Mouse (Mus musculus) heart, embryonic 11.5 days (tissue): ENCODE data around the gene Ccdc78. TPM values are rescaled to one million over a fixed set of nuclear protein-coding genes. Genes with fewer than 3 reads are reported as not detected.
A peak's percentile ranks its signal among the peaks of the same experiment; 100 is the strongest.
"Not testable (repeated sequence)": the region's sequence is repeated elsewhere in the genome, so short reads cannot be mapped to it uniquely, and the experiment has no call there.

Experiments used
- ATAC-seq: fragments of 200-750 bp; cut with Nextera tagmentation; replicated peaks from 2 replicates; pipeline ENCODE4 v1.8.0; 2017; ENCODE audit warnings: moderate library complexity; ENCODE audit not compliant: insufficient number of reproducible peaks, low FRiP score, low TSS enrichment
- H3K27ac ChIP-seq: fragments of 300-500 bp; sonication (generic); 2 replicates; pipeline ENCODE4 v1.5.1; 2014; ENCODE audit warnings: mild to moderate bottlenecking, low read depth, low read length
- H3K27me3 ChIP-seq: fragments of 300-500 bp; sonication (generic); 2 replicates; pipeline ENCODE4 v1.6.1; 2014; ENCODE audit warnings: mild to moderate bottlenecking, low read length, mixed read lengths; ENCODE audit not compliant: control insufficient read depth, insufficient read depth
- H3K36me3 ChIP-seq: fragments of 300-500 bp; sonication (generic); 2 replicates; pipeline ENCODE4 v1.6.1; 2014; ENCODE audit warnings: mild to moderate bottlenecking, low read length, moderate library complexity, mixed read lengths; ENCODE audit not compliant: control insufficient read depth, insufficient read depth
- H3K4me1 ChIP-seq: fragments of 300-500 bp; sonication (generic); 2 replicates; pipeline ENCODE4 v1.6.1; 2014; ENCODE audit warnings: low read length; ENCODE audit not compliant: control insufficient read depth, insufficient read depth
- H3K4me2 ChIP-seq: fragments of 300-500 bp; sonication (generic); 2 replicates; pipeline ENCODE4 v1.6.1; 2014; ENCODE audit warnings: mild to moderate bottlenecking, moderate library complexity
- H3K4me3 ChIP-seq: fragments of 300-500 bp; sonication (generic); 2 replicates; pipeline ENCODE4 v1.5.1; 2014; ENCODE audit warnings: low read depth, low read length
- H3K9ac ChIP-seq: fragments of 300-500 bp; sonication (generic); 2 replicates; pipeline ENCODE4 v1.6.1; 2014; ENCODE audit warnings: mild to moderate bottlenecking, low read depth, low read length, moderate library complexity
- H3K9me3 ChIP-seq: fragments of 300-500 bp; sonication (generic); replicated peaks from 2 replicates; pipeline ENCODE4 v1.6.1; 2016; ENCODE audit warnings: low read length; ENCODE audit not compliant: control insufficient read depth
- WGBS: fragments of 180-500 bp; shearing (Covaris S2); extraction: QIAGEN DNeasy Blood & Tissue Kit; methylation state at CpG from one replicate; pipeline ENCODE4 v1.1.7; 2014; ENCODE audit not compliant: insufficient replicate concordance; 5-methylcytosine and 5-hydroxymethylcytosine counted together
- polyA plus RNA-seq: library from polyadenylated mRNA; unstranded; fragments of >200 nt; fragmentation: Nextera tagmentation; extraction: Ambion mirVana; gene quantifications from 2 replicates; pipeline ENCODE4 v1.2.1, GENCODE M21; 2014

Ccdc78 gene
- polyA plus RNA-seq, 1 experiment from 2014 or later = 0.13 TPM

DNA sequence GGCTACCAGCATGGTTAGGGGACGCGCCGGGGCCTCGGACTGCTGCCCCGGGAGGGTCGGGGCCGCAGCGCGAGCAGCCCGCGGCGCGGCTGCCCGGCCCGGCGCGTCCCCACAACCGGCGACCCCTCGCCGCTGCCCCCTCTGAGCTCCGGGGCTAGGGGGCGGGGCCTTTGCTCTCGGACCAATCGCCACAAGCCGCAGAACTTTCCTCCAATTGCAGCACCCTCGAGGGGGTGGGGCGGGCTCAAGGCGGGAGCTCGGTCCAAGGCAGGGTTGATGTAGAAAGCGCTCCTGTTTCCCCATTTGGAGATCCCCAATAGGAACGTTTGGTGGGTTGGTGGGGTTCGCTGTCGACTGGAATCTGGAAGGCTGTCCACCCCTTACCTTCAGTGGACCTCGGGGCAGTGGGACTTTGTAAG, 10.6 kb downstream of the Ccdc78 start, which contains the start of gene Metrn:
Gene Metrn, minus strand, starts transcription at position 186 of the 419 bp plus-strand sequence.
- no peaks in the 10 kb centered on the region for H3K27me3 ChIP-seq
- H3K4me1 ChIP-seq = peaks cover 23% of the 10 kb centered on the region
- H3K9ac ChIP-seq = peak within 1 kb of the TSS; percentile 68
- ATAC-seq = peak; percentile 67
- no peaks in the 10 kb centered on the region for H3K9me3 ChIP-seq
- peak within 1 kb of the TSS; percentile 55 for H3K4me3 ChIP-seq
- H3K27ac ChIP-seq = no peak within 1 kb of the TSS
- 0% methylated on average over 34 of the region's 35 CpGs for WGBS
- H3K4me2 ChIP-seq = peak within 1 kb of the TSS; percentile 99
- H3K36me3 ChIP-seq = no peaks in the 10 kb centered on the region

GRCm38 (mm10) chr17:25801029-25801428, 14.6 kb downstream of the Ccdc78 start:
- no peak overlapping the region for H3K4me2 ChIP-seq
- H3K9ac ChIP-seq = no peak overlapping the region
- H3K9me3 ChIP-seq = no peaks in the 10 kb centered on the region
- 7% methylated on average over 6 of the region's 6 CpGs for WGBS
- no peaks in the 10 kb centered on the region; the same call in 1 of the 2 replicates for H3K27me3 ChIP-seq
- H3K27ac ChIP-seq = no peak overlapping the region
- H3K4me3 ChIP-seq = no peak overlapping the region
- H3K4me1 ChIP-seq = peaks cover 8% of the 10 kb centered on the region
- no peak for ATAC-seq
- no peaks in the 10 kb centered on the region for H3K36me3 ChIP-seq

- Histone ChIP-seq H3K27me3 (peaks cover 5% of the 10 kb centered on the region), H3K27ac (no peak overlapping the region; the same call in 1 of the 2 replicates), H3K4me3 (no peak overlapping the region), H3K4me1 (peaks cover 4% of the 10 kb centered on the region), H3K9ac (no peak overlapping the region), H3K36me3 (no peaks in the 10 kb centered on the region), H3K9me3 (no peaks in the 10 kb centered on the region), H3K4me2 (peak overlapping the region; percentile 25)
- peak; percentile 73 for ATAC-seq
- WGBS = 6% methylated on average over 10 of the region's 10 CpGs
Observed at GRCm38 (mm10) chr17:25802825-25803517, 16.6 kb downstream of the Ccdc78 start.

GRCm38 (mm10) chr17:25806507-25806906, 20.1 kb downstream of the Ccdc78 start:
- H3K4me1 ChIP-seq = peaks cover 13% of the 10 kb centered on the region
- H3K4me3 ChIP-seq = no peak overlapping the region
- no peak overlapping the region for H3K27ac ChIP-seq
- H3K36me3 ChIP-seq = no peaks in the 10 kb centered on the region
- peaks cover 40% of the 10 kb centered on the region for H3K27me3 ChIP-seq
- no peak for ATAC-seq
- WGBS = 83% methylated on average over 4 of the region's 4 CpGs
- no peaks in the 10 kb centered on the region for H3K9me3 ChIP-seq
- H3K9ac ChIP-seq = no peak overlapping the region
- no peak overlapping the region for H3K4me2 ChIP-seq

- Histone ChIP-seq H3K27me3 (peaks cover 50% of the 10 kb centered on the region), H3K4me1 (peaks cover 13% of the 10 kb centered on the region)
- H3K4me2 ChIP-seq, H3K27ac ChIP-seq, H3K9ac ChIP-seq, H3K9me3 ChIP-seq, H3K36me3 ChIP-seq, ATAC-seq, H3K4me3 ChIP-seq: not testable (repeated sequence)
- WGBS = 25% methylated on average over 2 of the region's 2 CpGs
Observed at GRCm38 (mm10) chr17:25807452-25807851, 21.1 kb downstream of the Ccdc78 start.

GRCm38 (mm10) chr17:25808028-25808427, 21.6 kb downstream of the Ccdc78 start:
- Histone ChIP-seq H3K4me3 (peak overlapping the region; percentile 69; the same call in 1 of the 2 replicates), H3K27me3 (peaks cover 56% of the 10 kb centered on the region), H3K36me3 (no peaks in the 10 kb centered on the region), H3K9me3 (no peaks in the 10 kb centered on the region), H3K9ac (no peak overlapping the region), H3K4me2 (peak overlapping the region; percentile 98; the same call in 1 of the 2 replicates), H3K4me1 (peaks cover 13% of the 10 kb centered on the region), H3K27ac (no peak overlapping the region)
- ATAC-seq = no peak
- 33% methylated on average over 5 of the region's 5 CpGs for WGBS

- under 1% methylated on average over 84 of the region's 100 CpGs for WGBS
- Histone ChIP-seq H3K27me3 (peaks cover 59% of the 10 kb centered on the region), H3K4me3 (peak within 1 kb of the TSS; percentile 69)
Observed at GRCm38 (mm10) chr17:25808789-25809605, 22.6 kb downstream of the Ccdc78 start, which contains the start of gene Fbxl16. Gene Fbxl16, plus strand, starts transcription at chr17:25809085.

GRCm38 (mm10) chr17:25809606-25810340, 23.4 kb downstream of the Ccdc78 start:
- WGBS = 7% methylated on average over 24 of the region's 25 CpGs
- H3K4me2 ChIP-seq = peak overlapping the region; percentile 98
- H3K4me3 ChIP-seq = peak overlapping the region; percentile 69
- no peak overlapping the region for H3K27ac ChIP-seq
- H3K36me3 ChIP-seq = no peaks in the 10 kb centered on the region
- peaks cover 9% of the 10 kb centered on the region for H3K4me1 ChIP-seq
- H3K9me3 ChIP-seq = no peaks in the 10 kb centered on the region
- peak; percentile 12; the same call in 1 of the 2 replicates for ATAC-seq
- H3K27me3 ChIP-seq = peaks cover 62% of the 10 kb centered on the region
- peak overlapping the region; percentile 60 for H3K9ac ChIP-seq

More at GRCm38 (mm10) chr17:25808789-25809605, 22.6 kb downstream of the Ccdc78 start, which contains the start of gene Fbxl16:
- H3K9me3 ChIP-seq = no peaks in the 10 kb centered on the region
- H3K4me1 ChIP-seq = peaks cover 9% of the 10 kb centered on the region
- peak; percentile 58; the same call in 1 of the 2 replicates for ATAC-seq
- H3K4me2 ChIP-seq = peak within 1 kb of the TSS; percentile 98
- no peaks in the 10 kb centered on the region for H3K36me3 ChIP-seq
- peak within 1 kb of the TSS; percentile 60 for H3K9ac ChIP-seq
- H3K27ac ChIP-seq = no peak within 1 kb of the TSS
